Mouse (Mus musculus) adrenal gland, adult 8-10 months (tissue): ENCODE measurements around the gene Ccnd2. TPM values are rescaled to one million over a fixed set of nuclear protein-coding genes. Genes with fewer than 3 reads are reported as not detected.
A peak's percentile ranks its signal among the peaks of the same experiment; 100 is the strongest.

Source experiments
- DNase-seq: peaks from one replicate; pipeline ENCODE4 v3.0.0; 2022
- total RNA-seq, 4 experiments: library from RNA; stranded (reverse); gene quantifications; 2 replicates each; pipeline ENCODE4 v1.2.4; 2022

The Ccnd2 gene
- total RNA-seq, 4 experiments from 2014 or later, result 550 to 578 (median 567) TPM

DNA sequence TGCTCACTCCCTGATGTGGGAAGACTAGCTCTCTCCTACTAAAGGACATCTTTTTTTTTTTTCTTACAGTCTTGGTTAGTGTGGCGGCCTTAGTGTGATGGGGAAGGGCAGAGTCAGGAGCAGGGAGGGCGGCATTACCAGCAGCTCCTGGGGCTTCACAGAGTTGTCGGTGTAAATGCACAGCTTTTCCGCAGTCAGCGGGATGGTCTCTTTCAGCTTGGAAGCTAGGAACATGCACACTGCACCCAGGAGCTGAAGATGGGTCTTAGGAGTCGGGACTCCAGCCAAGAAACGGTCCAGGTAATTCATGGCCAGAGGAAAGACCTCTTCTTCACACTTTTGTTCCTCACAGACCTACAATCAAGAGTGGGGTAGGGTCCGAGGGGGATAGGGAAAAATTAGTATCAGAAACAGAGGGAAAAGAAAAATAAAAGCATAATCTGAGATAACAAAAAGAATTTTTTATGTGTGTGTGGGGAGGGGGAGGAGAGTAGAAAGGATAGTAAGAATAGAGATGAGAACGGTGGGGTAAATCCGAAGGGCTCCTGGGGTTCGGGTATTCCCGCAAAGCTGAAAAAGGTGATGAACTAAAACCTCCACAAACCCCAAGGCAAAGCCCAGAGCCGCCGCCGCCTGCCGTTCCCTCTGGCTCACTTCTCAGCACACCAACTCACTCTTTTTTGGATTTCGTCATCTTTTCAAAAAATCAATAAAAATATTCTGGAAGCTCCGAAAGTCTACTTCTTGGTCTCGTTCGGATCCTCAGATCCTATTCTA, 3.3 kb downstream of the Ccnd2 start:
- no peak for DNase-seq

DNA sequence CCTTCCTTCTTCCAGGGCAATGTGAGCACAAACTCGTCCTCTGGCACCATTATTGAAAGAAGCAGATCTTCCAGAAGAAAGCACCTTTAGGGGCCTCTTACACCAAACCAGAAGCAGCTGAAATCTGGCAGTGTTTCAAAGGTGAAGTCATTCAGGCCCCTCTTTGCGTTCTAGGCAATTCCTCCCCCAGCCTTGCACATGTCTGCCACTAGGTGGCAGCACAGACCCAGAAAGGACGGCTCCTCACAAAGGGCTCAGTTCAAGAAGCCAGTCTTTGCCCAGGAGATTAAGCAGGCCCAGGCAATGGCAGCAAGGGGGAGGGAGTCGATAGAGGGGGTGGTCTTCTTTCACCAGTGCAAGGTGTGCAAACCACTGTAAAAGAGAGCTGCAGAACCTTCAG, 4.3 kb downstream of the Ccnd2 start:
- peak; percentile 86 for DNase-seq

DNA sequence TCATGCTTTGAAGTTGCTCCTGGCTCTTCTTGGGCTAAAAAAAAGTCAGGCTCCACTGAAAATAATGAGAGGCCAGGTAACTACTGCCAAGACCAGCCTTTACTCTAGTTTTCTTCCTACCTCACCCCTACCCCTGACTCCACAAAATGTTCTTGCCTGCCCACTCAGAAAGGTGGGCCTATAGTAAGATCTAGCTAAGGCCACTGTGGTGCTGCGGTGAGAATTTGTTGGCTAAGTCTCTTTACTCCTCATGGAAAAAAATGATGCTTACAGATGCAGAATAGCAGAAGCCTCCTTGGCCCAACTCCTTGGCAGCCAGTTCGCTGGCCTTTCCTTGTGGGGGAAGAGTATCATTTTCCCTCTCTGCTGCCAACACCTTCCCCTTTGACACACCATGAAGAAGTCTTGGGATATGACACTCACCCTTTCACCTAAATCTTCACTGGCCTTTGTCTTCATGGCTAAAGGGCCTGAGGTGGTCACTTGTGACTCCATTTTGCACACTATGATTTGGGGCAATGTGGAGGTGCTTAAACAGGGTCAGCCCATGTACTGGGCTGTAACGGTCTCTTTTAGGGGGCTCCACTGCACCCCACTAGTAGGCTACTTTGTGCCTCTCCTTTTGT, 5.6 kb downstream of the Ccnd2 start:
- DNase-seq, result no peak

GRCm38 (mm10) chr6:127145464-127146190, 6.4 kb downstream of the Ccnd2 start:
- DNase-seq, result no peak

GRCm38 (mm10) chr6:127143576-127144288, 8.3 kb downstream of the Ccnd2 start:
- no peak for DNase-seq

GRCm38 (mm10) chr6:127143124-127143520, 8.9 kb downstream of the Ccnd2 start:
- DNase-seq, result no peak

GRCm38 (mm10) chr6:127142154-127143123, 9.6 kb downstream of the Ccnd2 start:
- peak; percentile 35 for DNase-seq

DNA sequence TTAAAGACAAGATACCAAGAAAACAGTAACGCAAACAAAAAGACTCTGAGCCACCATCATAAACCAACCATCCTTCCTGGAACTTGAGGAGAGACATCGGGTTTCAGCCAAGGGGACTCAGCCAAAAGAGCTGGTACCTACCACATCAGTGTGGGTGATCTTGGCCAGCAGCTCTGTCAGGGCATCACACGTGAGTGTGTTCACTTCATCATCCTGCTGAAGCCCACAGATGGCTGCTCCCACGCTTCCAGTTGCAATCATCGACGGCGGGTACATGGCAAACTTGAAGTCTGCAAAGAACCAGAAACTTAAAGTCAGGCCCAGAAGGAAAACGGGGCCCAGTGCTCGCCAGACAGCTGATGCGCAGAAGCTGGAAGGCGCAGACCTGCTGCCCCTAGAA, 13.0 kb downstream of the Ccnd2 start:
- DNase-seq, result no peak

- DNase-seq, result no peak
These were observed 18.4 kb downstream of the Ccnd2 start for GRCm38 (mm10) chr6:127133433-127134245.

- DNase-seq, result no peak
These were observed 19.3 kb downstream of the Ccnd2 start for GRCm38 (mm10) chr6:127132719-127133118.

GRCm38 (mm10) chr6:127131946-127132345, 20.0 kb downstream of the Ccnd2 start:
- no peak for DNase-seq

DNA sequence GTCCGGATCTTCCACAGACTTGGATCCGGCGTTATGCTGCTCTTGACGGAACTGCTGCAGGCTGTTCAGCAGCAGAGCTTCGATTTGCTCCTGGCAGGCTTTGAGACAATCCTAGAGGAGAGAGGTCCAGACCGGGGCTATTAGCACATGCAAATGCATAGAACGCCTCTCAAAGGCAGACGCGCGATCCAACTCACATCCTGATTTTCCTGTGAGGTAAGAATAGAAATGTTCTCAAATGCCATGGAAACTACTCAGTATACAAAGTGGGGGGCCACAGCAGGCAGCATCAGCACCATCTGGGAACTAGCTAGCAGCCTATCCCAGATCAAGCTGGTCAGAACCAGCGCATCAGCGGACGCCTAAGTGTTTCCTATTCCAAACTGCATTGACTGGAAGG, 21.6 kb downstream of the Ccnd2 start:
- DNase-seq, result no peak

DNA sequence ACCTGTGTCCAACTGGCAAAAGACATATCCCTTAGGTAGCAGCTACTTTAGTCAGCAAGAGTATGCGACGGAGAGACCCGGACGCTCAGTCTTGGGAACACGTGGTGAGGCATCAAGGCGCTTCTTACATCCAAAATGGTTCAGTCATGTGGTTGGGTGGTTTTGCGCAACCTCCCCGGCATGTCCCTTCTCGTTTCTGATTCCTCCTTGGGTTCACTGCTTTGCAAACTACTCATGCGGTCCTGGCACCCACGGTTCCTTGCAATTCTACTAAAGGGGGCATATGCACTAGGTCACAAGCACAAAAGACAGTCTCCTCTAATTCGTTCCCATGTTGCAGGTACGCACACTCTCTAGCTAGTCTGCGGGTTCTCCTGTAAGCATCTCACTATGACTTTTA, 22.3 kb downstream of the Ccnd2 start:
- DNase-seq, result no peak

GRCm38 (mm10) chr6:127123506-127123905, 28.5 kb downstream of the Ccnd2 start:
- no peak for DNase-seq

- DNase-seq, result no peak
These were observed 29.0 kb downstream of the Ccnd2 start for GRCm38 (mm10) chr6:127122996-127123395.

- no peak for DNase-seq
These were observed 29.7 kb downstream of the Ccnd2 start for GRCm38 (mm10) chr6:127122221-127122806.

- DNase-seq, result no peak
These were observed 37.1 kb downstream of the Ccnd2 start for GRCm38 (mm10) chr6:127114753-127115456.

DNA sequence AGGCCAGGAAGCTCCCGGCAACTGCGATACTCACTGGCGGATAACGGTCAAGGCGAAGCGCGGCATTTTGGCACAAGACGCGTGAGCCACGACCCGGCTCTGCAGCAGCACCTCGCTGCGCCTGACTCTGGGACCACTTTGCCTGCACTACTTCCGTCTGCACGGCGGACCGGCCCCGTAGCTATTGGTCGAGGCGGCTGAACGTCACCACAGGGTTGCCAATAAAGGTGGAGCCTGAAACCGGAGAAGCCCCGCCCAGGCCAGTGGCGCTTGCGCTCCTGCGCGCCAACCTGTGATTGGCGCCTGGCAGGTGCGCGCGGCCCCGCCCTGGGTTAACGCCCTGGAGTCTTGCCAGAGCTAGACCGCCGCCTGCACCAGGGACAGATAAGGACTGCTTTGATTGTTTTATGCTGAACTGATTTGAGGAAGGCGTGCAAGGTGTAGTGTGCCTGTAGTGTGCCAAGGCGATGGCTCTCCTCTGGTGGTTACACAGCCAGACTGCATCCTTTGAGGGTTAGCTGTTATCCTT, 42.5 kb downstream of the Ccnd2 start, which contains the start of gene Tigar:
Gene Tigar, minus strand, starts transcription at position 156 of the 529 bp plus-strand sequence.
- DNase-seq, result peak; percentile 94

DNA sequence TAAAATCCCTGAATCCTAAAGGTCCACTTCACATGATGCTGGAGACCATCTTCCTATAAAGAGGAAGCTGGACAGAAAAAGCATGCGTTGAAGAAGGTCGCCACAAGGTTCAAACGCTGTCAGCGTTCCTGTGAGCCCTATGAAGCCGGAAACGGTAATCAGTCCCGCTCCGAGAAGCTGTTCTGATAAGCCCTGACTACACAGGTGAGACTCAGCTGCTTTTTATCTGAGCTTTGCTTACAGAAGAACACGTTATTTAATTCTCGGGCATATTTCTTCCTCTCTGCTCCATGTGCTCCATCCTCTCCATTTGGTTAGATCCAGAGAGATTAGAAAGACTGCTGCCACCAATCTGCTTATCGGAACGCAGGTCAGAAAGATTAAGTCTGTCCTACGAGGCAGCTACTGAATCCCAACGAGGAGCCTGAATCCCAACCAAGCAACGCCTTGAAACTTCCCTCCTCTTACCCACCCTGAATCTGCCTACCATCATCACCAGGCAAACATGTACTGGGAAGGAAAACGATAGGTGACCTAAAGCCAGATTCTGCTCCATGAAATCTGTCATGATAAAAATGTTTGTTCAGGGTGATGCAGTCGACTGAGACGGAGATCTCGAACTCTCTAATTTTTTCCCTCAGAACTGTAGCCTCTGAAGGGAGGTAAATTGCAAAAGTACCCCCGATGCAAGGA, 43.5 kb downstream of the Ccnd2 start:
- no peak for DNase-seq
